29 mouse cellular contexts compared by ENCODE assay signal in the genomic region with DNA sequence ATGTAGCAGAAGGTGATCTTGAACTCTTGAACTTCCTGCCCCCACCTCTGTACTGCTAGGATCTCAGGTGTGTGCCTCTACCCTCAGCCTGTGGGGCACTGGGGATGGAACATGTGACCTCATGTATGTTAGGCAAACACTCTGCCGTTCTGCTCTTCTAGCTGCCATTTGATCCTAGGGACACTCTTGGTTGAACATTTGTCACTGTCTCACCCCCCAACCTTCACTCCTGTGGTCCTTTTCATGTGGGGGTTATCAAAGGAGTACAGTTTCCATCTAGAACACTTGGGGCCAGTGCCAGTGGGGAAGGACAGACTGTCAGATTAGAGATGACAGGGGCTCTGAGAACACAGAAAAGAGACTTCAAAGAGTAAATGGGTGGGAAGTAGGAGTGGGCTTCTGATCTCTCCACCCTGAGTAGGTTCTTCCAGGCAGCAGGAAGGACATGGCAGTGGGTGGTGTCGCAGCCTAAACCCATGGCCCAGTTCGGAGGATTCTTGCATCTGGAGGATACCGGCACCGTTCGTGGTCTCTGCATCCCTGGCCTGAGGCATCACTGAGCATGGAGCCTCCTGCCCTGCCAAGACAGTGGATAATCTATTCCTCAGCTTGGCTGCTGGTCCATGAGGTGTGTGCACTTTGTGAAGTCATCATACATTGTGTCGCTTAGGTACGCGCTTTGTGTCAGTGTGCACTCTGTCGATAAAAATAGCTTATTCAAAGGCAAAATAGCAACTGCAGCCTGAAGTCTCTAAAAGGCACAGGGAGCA.
A peak's percentile ranks its signal among the peaks of the same experiment; 100 is the strongest.
DNase-seq lines count a peak whose midpoint lies in the region; ATAC-seq lines count a peak whose summit lies in the region.
"Had no signal": no experiment of that assay in that cellular context is flagged by ENCODE, and none has a peak within 500 bp of the region (broad histone marks: within the 10 kb centered on the region; RNA-seq: fewer than 3 reads in every experiment).

No protein-coding gene starts in this region.

- H3K4me2 ChIP-seq in heart, embryonic 14.5 days (ENCODE audit: low read length): no peak overlapping the region
- H3K4me2 ChIP-seq: embryonic facial prominence, embryonic 12.5 days; heart, embryonic 12.5 days; hindbrain, embryonic 15.5 days; limb, embryonic 12.5 days; liver, embryonic 11.5 days; lung, embryonic 15.5 days; midbrain, embryonic 12.5 days; neural tube, embryonic 13.5 days had no signal

- no peak overlapping the region for H3K27ac ChIP-seq in heart, embryonic 14.5 days (replicated peaks in 1 of 2; ENCODE audit: control insufficient read depth in 1 of 2, insufficient read depth in 1 of 2, low read depth in 2 of 2, low read length in 2 of 2)
- H3K27ac ChIP-seq: embryonic facial prominence, embryonic 12.5 days; hindbrain, embryonic 10.5 days; hindbrain, embryonic 15.5 days; left cerebral cortex, adult 2 months; limb, embryonic 12.5 days; lung, embryonic 15.5 days; midbrain, embryonic 12.5 days; neural tube, embryonic 13.5 days had no signal

- 0 out of 2 replicates have a peak, but pooled peaks have one; percentile 24 for ATAC-seq in heart, embryonic 14.5 days (ENCODE audit: insufficient number of reproducible peaks, insufficient read depth, low FRiP score, low read depth)
- ATAC-seq: inflammation-experienced regulatory T-cells, adult 6 months had no signal

- H3K4me1 ChIP-seq in heart, embryonic 14.5 days (ENCODE audit: control insufficient read depth in 2 of 2, insufficient read depth in 2 of 2, low read length in 2 of 2): 0 out of 4 replicates have a peak, but pooled peaks cover 0 to 4% of the 10 kb centered on the region in 2 experiments
- H3K4me1 ChIP-seq: lung, embryonic 15.5 days; midbrain, embryonic 12.5 days had no signal

- 62% methylated on average over 10 of the region's 10 CpGs for WGBS in heart, embryonic 14.5 days

- H3K27me3 ChIP-seq in heart, embryonic 14.5 days (ENCODE audit: control insufficient read depth, insufficient read depth, low read length): no peaks in the 10 kb centered on the region
- H3K27me3 ChIP-seq: embryonic facial prominence, embryonic 12.5 days; hindbrain, embryonic 15.5 days; lung, embryonic 15.5 days; neural tube, embryonic 13.5 days had no signal

- no peak for DNase-seq in heart, adult 8-10 months (ENCODE audit: low spot score)
- peak; percentile 69 to 80 for DNase-seq in CD8-positive naive resting alpha-beta T cell, adult 2 months (ENCODE audit: low read depth in 2 of 2, low spot score in 2 of 2)
- DNase-seq in brain, adult 2 months (ENCODE audit: low read depth, low spot score): peak; percentile 27
- DNase-seq in thymus, postnatal 4 days: peak; percentile 21
- no peak for DNase-seq in cerebellum, adult 9-10 months
- DNase-seq: adrenal gland, postnatal 14 days; B cell, adult 2 months; cerebellum, adult 8-10 months; cerebellum, postnatal 36 days; embryo, embryonic 11 days; gastrocnemius, postnatal 10 days; heart, postnatal 14 days; kidney, adult 11 months; kidney, postnatal 14 days; right cerebral cortex, postnatal 4 days had no signal

- no peak overlapping the region for H3K9ac ChIP-seq in heart, embryonic 14.5 days (ENCODE audit: low read length)
- H3K9ac ChIP-seq: embryonic facial prominence, embryonic 12.5 days; heart, embryonic 12.5 days; hindbrain, embryonic 15.5 days; limb, embryonic 12.5 days; lung, embryonic 15.5 days; midbrain, embryonic 12.5 days; neural tube, embryonic 13.5 days had no signal

- H3K36me3 ChIP-seq in heart, embryonic 14.5 days (ENCODE audit: control insufficient read depth, insufficient read depth, low read length): no peaks in the 10 kb centered on the region
- H3K36me3 ChIP-seq: embryonic facial prominence, embryonic 12.5 days; G1E; heart, embryonic 12.5 days; hindbrain, embryonic 10.5 days; hindbrain, embryonic 15.5 days; lung, embryonic 15.5 days; midbrain, embryonic 12.5 days; neural tube, embryonic 13.5 days had no signal

- H3K4me3 ChIP-seq in heart, embryonic 14.5 days (ENCODE audit: control insufficient read depth in 1 of 2, insufficient read depth in 1 of 2, low read depth in 1 of 2, low read length in 2 of 2): no peak overlapping the region
- H3K4me3 ChIP-seq: embryonic facial prominence, embryonic 12.5 days; heart, embryonic 12.5 days; hindbrain, embryonic 10.5 days; hindbrain, embryonic 15.5 days; left cerebral cortex, adult 2 months; limb, embryonic 12.5 days; lung, embryonic 15.5 days; midbrain, embryonic 12.5 days; myocyte; neural tube, embryonic 13.5 days had no signal

- peaks cover 14% of the 10 kb centered on the region for H3K9me3 ChIP-seq in heart, embryonic 14.5 days (ENCODE audit: control insufficient read depth, low read length)

Comparison
In these comparisons a context has a peak if more than half of its experiments do, and no peak if none do; other contexts are left out.
1. DNase-seq: peak in CD8-positive naive resting alpha-beta T cell, adult 2 months (2 of 2), brain, adult 2 months (single experiment) and thymus, postnatal 4 days (single experiment); none in heart, adult 8-10 months (single experiment) and cerebellum, adult 9-10 months (single experiment).